Mouse (Mus musculus) cerebellum, postnatal 10 days (tissue): Measurements from ENCODE around the gene Xkr8.
"Not testable (repeated sequence)": the region's sequence is repeated elsewhere in the genome, so short reads cannot be mapped to it uniquely, and the experiment has no call there.

Source experiments
- DNase-seq, 2 experiments: peaks; one replicate each; pipeline ENCODE4 v3.0.0; 2021; ENCODE audit warnings: mixed read lengths in 2 of 2

Gene Xkr8

GRCm38 (mm10) chr4:132732148-132732684 lies at the start of gene Xkr8:
Gene Xkr8, minus strand, starts transcription at chr4:132732546.
- peak; percentile 90 to 95 for DNase-seq

- DNase-seq: no peak
Measured at GRCm38 (mm10) chr4:132780288-132780687, 47.9 kb upstream of the Xkr8 start.

GRCm38 (mm10) chr4:132778562-132779201 lies 46.3 kb upstream of the Xkr8 start:
- no peak for DNase-seq

GRCm38 (mm10) chr4:132776764-132777163 lies 44.4 kb upstream of the Xkr8 start:
- DNase-seq: peak; percentile 68 to 70

GRCm38 (mm10) chr4:132774905-132775304 lies 42.6 kb upstream of the Xkr8 start:
- DNase-seq: no peak

- no peak for DNase-seq
Measured at GRCm38 (mm10) chr4:132771776-132772175, 39.4 kb upstream of the Xkr8 start.

GRCm38 (mm10) chr4:132767914-132768876 lies 35.8 kb upstream of the Xkr8 start, which contains the start of gene Rpa2:
Gene Rpa2, plus strand, starts transcription at chr4:132768332.
- DNase-seq: peak; percentile 99

GRCm38 (mm10) chr4:132763125-132763524 lies 30.8 kb upstream of the Xkr8 start:
- DNase-seq: not testable (repeated sequence)

- no peak for DNase-seq
Measured at GRCm38 (mm10) chr4:132762602-132763001, 30.3 kb upstream of the Xkr8 start.

GRCm38 (mm10) chr4:132760296-132760695 lies 27.9 kb upstream of the Xkr8 start:
- no peak for DNase-seq

GRCm38 (mm10) chr4:132757633-132758351 lies 25.4 kb upstream of the Xkr8 start:
- DNase-seq: no peak

GRCm38 (mm10) chr4:132756974-132757373 lies 24.6 kb upstream of the Xkr8 start, which contains the start of gene Smpdl3b:
Gene Smpdl3b, minus strand, starts transcription at chr4:132757252.
- peak; percentile 74 to 81 for DNase-seq

- no peak for DNase-seq
Measured at GRCm38 (mm10) chr4:132752992-132753391, 20.6 kb upstream of the Xkr8 start.

GRCm38 (mm10) chr4:132749258-132749982 lies 17.1 kb upstream of the Xkr8 start:
- DNase-seq: no peak

- no peak for DNase-seq
Measured at GRCm38 (mm10) chr4:132748778-132749177, 16.4 kb upstream of the Xkr8 start.

- DNase-seq: no peak
Measured at GRCm38 (mm10) chr4:132747664-132748259, 15.4 kb upstream of the Xkr8 start.

- no peak for DNase-seq
Measured at GRCm38 (mm10) chr4:132746911-132747517, 14.7 kb upstream of the Xkr8 start.

- peak in 1 of 2 experiments; percentile 21 for DNase-seq
Measured at GRCm38 (mm10) chr4:132743992-132744911, 11.9 kb upstream of the Xkr8 start.

GRCm38 (mm10) chr4:132741491-132741890 lies 9.1 kb upstream of the Xkr8 start:
- no peak for DNase-seq

- not testable (repeated sequence) for DNase-seq
Measured at GRCm38 (mm10) chr4:132737154-132737553, 4.8 kb upstream of the Xkr8 start.
